Mouse (Mus musculus) kidney, adult 2 months (tissue): ENCODE measurements around the gene Gtpbp2.

Experiments used
- CTCF ChIP-seq: fragments of 200-500 bp; conservative IDR thresholded peaks from 2 replicates; pipeline ENCODE4 v1.5.1; 2011; ENCODE audit warnings: low read depth, mild to moderate bottlenecking, control low read depth, low read length, moderate library complexity, mixed read lengths; ENCODE audit not compliant: insufficient read depth, insufficient read length
- POLR2A ChIP-seq: fragments of 200-500 bp; IDR thresholded peaks from one replicate; pipeline ENCODE4 v1.6.1; 2011; ENCODE audit warnings: low read depth, low read length, control low read depth

DNA sequence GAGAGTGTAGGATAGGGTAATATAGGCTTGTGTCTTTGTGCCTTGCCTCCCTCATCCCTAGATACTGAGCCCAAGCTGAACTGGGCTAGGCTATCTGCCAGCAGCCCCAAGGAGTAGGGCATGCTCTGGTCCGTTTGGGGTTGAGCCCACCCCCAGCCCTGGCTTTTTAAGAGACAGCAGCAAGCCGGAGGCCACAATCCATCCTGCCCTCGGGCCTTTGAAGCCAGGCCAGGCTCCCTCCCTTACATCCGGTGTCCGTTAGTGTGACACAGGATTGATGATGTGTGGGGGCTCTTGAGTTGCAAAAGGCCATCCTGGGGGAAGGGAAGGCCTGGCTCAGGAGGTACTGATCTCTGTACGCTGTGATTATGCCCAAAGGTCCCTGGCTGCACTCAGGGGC, 34.2 kb upstream of the Gtpbp2 start:
- TF ChIP-seq CTCF (no peak), POLR2A (no peak)
